Mouse (Mus musculus) megakaryocyte, adult 5-6 weeks (primary cell): ENCODE results near the gene Myo9b. TPM values are rescaled to one million over a fixed set of nuclear protein-coding genes. Genes with fewer than 3 reads are reported as not detected.

Experiments
- ATAC-seq: 2 replicates; pipeline ENCODE4 v1.8.0; 2016; ENCODE audit warnings: mild to moderate bottlenecking, inconsistent platforms; ENCODE audit not compliant: poor library complexity, severe bottlenecking
- total RNA-seq, 2 experiments: library from RNA; stranded (forward) in 1 of 2; stranded (reverse) in 1 of 2; fragments of 153-499, 151-499 nt in 1 of 2; fragments of 221-1000, 200-1000 nt in 1 of 2; gene quantifications; 2 replicates each; pipeline versions ENCODE4 v1.2.3 to v1.2.4; 2015 to 2017

Myo9b gene
- total RNA-seq, 2 experiments from 2014 or later = 57.1 to 61.7 TPM

GRCm38 (mm10) chr8:71407441-71407840 lies 134.9 kb downstream of the Myo9b start:
- ATAC-seq = no peak

- ATAC-seq = no peak
Measured at GRCm38 (mm10) chr8:71408231-71408630, 135.7 kb downstream of the Myo9b start.

Other genes with a start within 250 kb of the Myo9b start
- gene Haus8, start 220 bp downstream of the Myo9b start, total RNA-seq (2015) = 39.5 and 46.9 TPM in 2 replicates
- 74.0 and 91.2 TPM in 2 replicates for gene Haus8, start 220 bp downstream of the Myo9b start, total RNA-seq (2017)
- 124 and 135 TPM in 2 replicates for gene Use1, start 94.1 kb downstream of the Myo9b start, total RNA-seq (2015)
- gene Use1, start 94.1 kb downstream of the Myo9b start, total RNA-seq (2017) = 167 and 180 TPM in 2 replicates
- 8.7 and 8.9 TPM in 2 replicates for gene Ocel1, start 98.6 kb downstream of the Myo9b start, total RNA-seq (2015)
- 16.2 and 18.5 TPM in 2 replicates for gene Ocel1, start 98.6 kb downstream of the Myo9b start, total RNA-seq (2017)
- 8.2 and 13.8 TPM in 2 replicates for gene Nr2f6, start 109.2 kb downstream of the Myo9b start, total RNA-seq (2015)
- gene Nr2f6, start 109.2 kb downstream of the Myo9b start, total RNA-seq (2017) = 6.9 and 9.1 TPM in 2 replicates
- gene Ushbp1, start 123.1 kb downstream of the Myo9b start, total RNA-seq (2015) = not detected in 2 replicates
- gene Ushbp1, start 123.1 kb downstream of the Myo9b start, total RNA-seq (2017) = not detected in 2 replicates
- 62.0 and 66.6 TPM in 2 replicates for gene Babam1, start 124.1 kb downstream of the Myo9b start, total RNA-seq (2015)
- 108 and 110 TPM in 2 replicates for gene Babam1, start 124.1 kb downstream of the Myo9b start, total RNA-seq (2017)
- 14.4 TPM in 2 replicates for gene Ankle1, start 133.3 kb downstream of the Myo9b start, total RNA-seq (2015)
- 13.5 and 16.1 TPM in 2 replicates for gene Ankle1, start 133.3 kb downstream of the Myo9b start, total RNA-seq (2017)
- gene Abhd8, start 190.9 kb downstream of the Myo9b start, total RNA-seq (2015) = 2.4 and 3.1 TPM in 2 replicates
- gene Abhd8, start 190.9 kb downstream of the Myo9b start, total RNA-seq (2017) = 5.8 and 7.4 TPM in 2 replicates
- 31.6 and 40.1 TPM in 2 replicates for gene Mrpl34, start 192.2 kb downstream of the Myo9b start, total RNA-seq (2015)
- gene Mrpl34, start 192.2 kb downstream of the Myo9b start, total RNA-seq (2017) = 33.5 and 36.1 TPM in 2 replicates
- gene Dda1, start 196.5 kb downstream of the Myo9b start, total RNA-seq (2015) = 39.1 and 44.0 TPM in 2 replicates
- gene Dda1, start 196.5 kb downstream of the Myo9b start, total RNA-seq (2017) = 14.2 and 26.3 TPM in 2 replicates
- gene Ano8, start 213.2 kb downstream of the Myo9b start, total RNA-seq (2015) = 0.47 and 1.5 TPM in 2 replicates
- gene Ano8, start 213.2 kb downstream of the Myo9b start, total RNA-seq (2017) = 3.0 and 4.2 TPM in 2 replicates
- 3.4 and 3.7 TPM in 2 replicates for gene Gtpbp3, start 215.4 kb downstream of the Myo9b start, total RNA-seq (2015)
- 12.1 and 14.2 TPM in 2 replicates for gene Gtpbp3, start 215.4 kb downstream of the Myo9b start, total RNA-seq (2017)
- 0.11 and 0.25 TPM in 2 replicates for gene Plvap, start 239.0 kb downstream of the Myo9b start, total RNA-seq (2015)
- 0.22 and 0.28 TPM in 2 replicates for gene Plvap, start 239.0 kb downstream of the Myo9b start, total RNA-seq (2017)